Mouse (Mus musculus): ENCODE data around the gene Marveld3. TPM values are rescaled to one million over a fixed set of nuclear protein-coding genes. Genes with fewer than 3 reads are reported as not detected.
A peak's percentile ranks its signal among the peaks of the same experiment; 100 is the strongest.

The Marveld3 gene
- polyA plus RNA-seq, 1 experiment from 2014 or later = 10.4 TPM

GRCm38 (mm10) chr8:109972901-109973300 is 10.9 kb upstream of the Marveld3 start:
- Histone ChIP-seq H3K9me3 (ENCODE audit: low read length) (no peaks in the 10 kb centered on the region; the same call in 1 of the 2 replicates), H3K27me3 (replicated peaks; ENCODE audit: insufficient read depth, low read length) (no peaks in the 10 kb centered on the region), H3K4me3 (ENCODE audit: low read depth, low read length) (no peak overlapping the region), H3K27ac (ENCODE audit: low read length) (no peak overlapping the region), H3K9ac (replicated peaks; ENCODE audit: low read depth) (no peak overlapping the region), H3K4me1 (ENCODE audit: insufficient read depth, low read depth, low read length) (no peaks in the 10 kb centered on the region), H3K36me3 (ENCODE audit: insufficient read depth, low read length) (no peaks in the 10 kb centered on the region), H3K4me2 (replicated peaks; ENCODE audit: low read depth, low read length) (no peak overlapping the region)
- DNase-seq (ENCODE audit: low spot score) = no peak
- WGBS = 67% methylated on average over 4 of the region's 4 CpGs
- ATAC-seq = no peak
- no peak for TF ChIP-seq CTCF (IDR thresholded peaks at IDR 0.05)
- TF ChIP-seq EP300 (IDR thresholded peaks at IDR 0.05) = no peak

GRCm38 (mm10) chr8:109970323-109970722 is 8.3 kb upstream of the Marveld3 start:
- TF ChIP-seq EP300 (IDR thresholded peaks at IDR 0.05) (no peak), CTCF (IDR thresholded peaks at IDR 0.05) (peak; percentile 85)
- Histone ChIP-seq H3K9me3 (ENCODE audit: low read length) (no peaks in the 10 kb centered on the region), H3K9ac (replicated peaks; ENCODE audit: low read depth) (no peak overlapping the region), H3K4me1 (ENCODE audit: insufficient read depth, low read depth, low read length) (no peaks in the 10 kb centered on the region), H3K27me3 (replicated peaks; ENCODE audit: insufficient read depth, low read length) (no peaks in the 10 kb centered on the region), H3K4me2 (replicated peaks; ENCODE audit: low read depth, low read length) (no peak overlapping the region), H3K36me3 (ENCODE audit: insufficient read depth, low read length) (no peaks in the 10 kb centered on the region), H3K27ac (ENCODE audit: low read length) (no peak overlapping the region), H3K4me3 (ENCODE audit: low read depth, low read length) (no peak overlapping the region)
- 4% methylated on average over 9 of the region's 9 CpGs for WGBS
- peak; percentile 43 for ATAC-seq
- peak; percentile 89 for DNase-seq (ENCODE audit: low spot score)

- Histone ChIP-seq H3K27ac (ENCODE audit: low read length) (no peak overlapping the region), H3K9me3 (ENCODE audit: low read length) (no peaks in the 10 kb centered on the region), H3K4me1 (ENCODE audit: insufficient read depth, low read depth, low read length) (no peaks in the 10 kb centered on the region), H3K4me3 (ENCODE audit: low read depth, low read length) (no peak overlapping the region), H3K9ac (replicated peaks; ENCODE audit: low read depth) (no peak overlapping the region), H3K4me2 (replicated peaks; ENCODE audit: low read depth, low read length) (no peak overlapping the region), H3K27me3 (replicated peaks; ENCODE audit: insufficient read depth, low read length) (no peaks in the 10 kb centered on the region), H3K36me3 (ENCODE audit: insufficient read depth, low read length) (no peaks in the 10 kb centered on the region)
- 60% methylated on average over 10 of the region's 10 CpGs for WGBS
- TF ChIP-seq CTCF (IDR thresholded peaks at IDR 0.05) = peak; percentile 21; the same call in 1 of the 2 replicates
- no peak for TF ChIP-seq EP300 (IDR thresholded peaks at IDR 0.05)
- DNase-seq (ENCODE audit: low spot score) (no peak), ATAC-seq (no peak)
These were observed 6.8 kb upstream of the Marveld3 start for GRCm38 (mm10) chr8:109968837-109969236.

- H3K4me2 ChIP-seq (replicated peaks; ENCODE audit: low read depth, low read length) = no peak overlapping the region
- no peaks in the 10 kb centered on the region for H3K36me3 ChIP-seq (ENCODE audit: insufficient read depth, low read length)
- 56% methylated on average over 4 of the region's 4 CpGs for WGBS
- no peaks in the 10 kb centered on the region for H3K4me1 ChIP-seq (ENCODE audit: insufficient read depth, low read depth, low read length)
- ATAC-seq (no peak), DNase-seq (ENCODE audit: low spot score) (peak; percentile 3)
- no peak overlapping the region for H3K4me3 ChIP-seq (ENCODE audit: low read depth, low read length)
- H3K9me3 ChIP-seq (ENCODE audit: low read length) = no peaks in the 10 kb centered on the region
- H3K9ac ChIP-seq (replicated peaks; ENCODE audit: low read depth) = no peak overlapping the region
- H3K27ac ChIP-seq (ENCODE audit: low read length) = no peak overlapping the region
- TF ChIP-seq CTCF (IDR thresholded peaks at IDR 0.05) = no peak
- TF ChIP-seq EP300 (IDR thresholded peaks at IDR 0.05) = no peak
- H3K27me3 ChIP-seq (replicated peaks; ENCODE audit: insufficient read depth, low read length) = 0 out of 2 replicates have a peak, but pooled peaks cover 20% of the 10 kb centered on the region
These were observed 2.1 kb upstream of the Marveld3 start for GRCm38 (mm10) chr8:109964106-109964505.

GRCm38 (mm10) chr8:109963421-109963820 is 1.4 kb upstream of the Marveld3 start:
- Histone ChIP-seq H3K27ac (ENCODE audit: low read length) (no peak overlapping the region), H3K9ac (replicated peaks; ENCODE audit: low read depth) (no peak overlapping the region), H3K4me3 (ENCODE audit: low read depth, low read length) (no peak overlapping the region), H3K4me1 (ENCODE audit: insufficient read depth, low read depth, low read length) (no peaks in the 10 kb centered on the region), H3K9me3 (ENCODE audit: low read length) (no peaks in the 10 kb centered on the region), H3K4me2 (replicated peaks; ENCODE audit: low read depth, low read length) (no peak overlapping the region), H3K27me3 (replicated peaks; ENCODE audit: insufficient read depth, low read length) (0 out of 2 replicates have a peak, but pooled peaks cover 20% of the 10 kb centered on the region), H3K36me3 (ENCODE audit: insufficient read depth, low read length) (no peaks in the 10 kb centered on the region)
- DNase-seq (ENCODE audit: low spot score) (peak; percentile 16), ATAC-seq (no peak)
- TF ChIP-seq CTCF (IDR thresholded peaks at IDR 0.05) (no peak), EP300 (IDR thresholded peaks at IDR 0.05) (no peak)
- 50% methylated on average over 13 of the region's 13 CpGs for WGBS

GRCm38 (mm10) chr8:109962896-109963295 is 893 bp upstream of the Marveld3 start:
- Histone ChIP-seq H3K4me3 (ENCODE audit: low read depth, low read length) (no peak overlapping the region), H3K27ac (ENCODE audit: low read length) (no peak overlapping the region), H3K4me2 (replicated peaks; ENCODE audit: low read depth, low read length) (no peak overlapping the region), H3K27me3 (replicated peaks; ENCODE audit: insufficient read depth, low read length) (0 out of 2 replicates have a peak, but pooled peaks cover 20% of the 10 kb centered on the region), H3K36me3 (ENCODE audit: insufficient read depth, low read length) (no peaks in the 10 kb centered on the region), H3K9ac (replicated peaks; ENCODE audit: low read depth) (no peak overlapping the region), H3K9me3 (ENCODE audit: low read length) (no peaks in the 10 kb centered on the region), H3K4me1 (ENCODE audit: insufficient read depth, low read depth, low read length) (no peaks in the 10 kb centered on the region)
- ATAC-seq (no peak), DNase-seq (ENCODE audit: low spot score) (no peak)
- 61% methylated on average over 9 of the region's 9 CpGs for WGBS
- TF ChIP-seq CTCF (IDR thresholded peaks at IDR 0.05) (no peak), EP300 (IDR thresholded peaks at IDR 0.05) (no peak)

GRCm38 (mm10) chr8:109959112-109959511 is 2.9 kb downstream of the Marveld3 start:
- DNase-seq (ENCODE audit: low spot score) (no peak), ATAC-seq (no peak)
- 79% methylated on average over 4 of the region's 4 CpGs for WGBS
- no peaks in the 10 kb centered on the region for H3K9me3 ChIP-seq (ENCODE audit: low read length)
- no peak overlapping the region for H3K9ac ChIP-seq (replicated peaks; ENCODE audit: low read depth)
- 0 out of 2 replicates have a peak, but pooled peaks cover 20% of the 10 kb centered on the region for H3K27me3 ChIP-seq (replicated peaks; ENCODE audit: insufficient read depth, low read length)
- no peak overlapping the region for H3K4me2 ChIP-seq (replicated peaks; ENCODE audit: low read depth, low read length)
- H3K4me1 ChIP-seq (ENCODE audit: insufficient read depth, low read depth, low read length) = no peaks in the 10 kb centered on the region
- H3K36me3 ChIP-seq (ENCODE audit: insufficient read depth, low read length) = no peaks in the 10 kb centered on the region
- no peak for TF ChIP-seq EP300 (IDR thresholded peaks at IDR 0.05)
- no peak for TF ChIP-seq CTCF (IDR thresholded peaks at IDR 0.05)
- H3K27ac ChIP-seq (ENCODE audit: low read length) = no peak overlapping the region
- no peak overlapping the region for H3K4me3 ChIP-seq (ENCODE audit: low read depth, low read length)
